Mouse (Mus musculus) brain, embryonic 14.5 days (tissue): ENCODE data around the gene Pla2g3.

Source experiments
- CTCF ChIP-seq: fragments of 200-500 bp; IDR thresholded peaks from 2 replicates; pipeline ENCODE4 v1.5.1; 2012; ENCODE audit warnings: inconsistent platforms, mild to moderate bottlenecking, moderate library complexity, borderline replicate concordance; ENCODE audit not compliant: insufficient read depth, insufficient read length; ENCODE audit errors: extremely low read depth
- POLR2A ChIP-seq: fragments of 200-500 bp; IDR thresholded peaks from 2 replicates; pipeline ENCODE4 v1.6.1; 2012; ENCODE audit warnings: mild to moderate bottlenecking, inconsistent platforms, borderline replicate concordance; ENCODE audit not compliant: poor library complexity, insufficient read depth, insufficient read length, severe bottlenecking; ENCODE audit errors: extremely low read depth

GRCm38 (mm10) chr11:3533406-3533932 is 45.4 kb downstream of the Pla2g3 start:
- no peak for TF ChIP-seq POLR2A
- no peak for TF ChIP-seq CTCF
